Mouse (Mus musculus) spleen, adult 2 months (tissue): Measurements from ENCODE around the gene Gas2l3.

Source experiments
- CTCF ChIP-seq: fragments of 200-500 bp; IDR thresholded peaks from 2 replicates; pipeline ENCODE4 v1.5.1; 2011; ENCODE audit warnings: mild to moderate bottlenecking, inconsistent platforms; ENCODE audit not compliant: insufficient read depth, insufficient read length, insufficient replicate concordance; ENCODE audit errors: extremely low read depth
- POLR2A ChIP-seq: fragments of 200-500 bp; IDR thresholded peaks from 2 replicates; pipeline ENCODE4 v1.6.1; 2011; ENCODE audit warnings: low read depth, low read length, inconsistent platforms

- TF ChIP-seq CTCF (no peak), POLR2A (no peak)
Observed at GRCm38 (mm10) chr10:89424217-89424616, 19.6 kb downstream of the Gas2l3 start.
